Mouse (Mus musculus) MEL (cell line): ENCODE measurements at regions not wholly inside any gene's neighbourhood (a gene's known extent, or its start where the extent isn't known, plus 50 kb on each side); places are given as distances from the start of the nearest gene placed in this dataset.

Experiments used
- DNase-seq: peaks from one replicate; pipeline ENCODE4 v3.0.0; 2011; ENCODE audit warnings: low read depth, low spot score
- H3K27ac ChIP-seq: 2 replicates; pipeline ENCODE4 v1.5.1; 2012; ENCODE audit warnings: low read depth, mild to moderate bottlenecking, control low read depth, low read length, moderate library complexity; ENCODE audit not compliant: control insufficient read depth
- H3K27me3 ChIP-seq, 2 experiments: fragments of 150-350 bp in 1 of 2; sonication (generic) in 1 of 2; 2 replicates each; pipeline ENCODE4 v1.6.1; 2012; ENCODE audit warnings: low read length in 2 of 2, mild to moderate bottlenecking in 2 of 2, improper control_type of control experiment in 1 of 2, moderate library complexity in 1 of 2; ENCODE audit not compliant: insufficient read depth in 2 of 2, control insufficient read depth in 1 of 2
- H3K36me3 ChIP-seq, 2 experiments: 2 replicates each; pipeline ENCODE4 v1.6.1; 2012 to 2014; ENCODE audit warnings: low read length in 2 of 2, improper control_type of control experiment in 1 of 2, inconsistent platforms in 1 of 2, mild to moderate bottlenecking in 1 of 2; ENCODE audit not compliant: insufficient read depth in 2 of 2, control insufficient read depth in 1 of 2
- H3K4me1 ChIP-seq, 2 experiments: fragments of 150-350 bp in 1 of 2; sonication (generic) in 1 of 2; 2 replicates each; pipeline ENCODE4 v1.6.1; 2012; ENCODE audit warnings: low read length in 2 of 2, improper control_type of control experiment in 1 of 2, mild to moderate bottlenecking in 1 of 2; ENCODE audit not compliant: insufficient read depth in 2 of 2, control insufficient read depth in 1 of 2
- H3K4me3 ChIP-seq, 2 experiments: fragments of 150-350 bp in 1 of 2; sonication (generic) in 1 of 2; 2 replicates each; pipeline ENCODE4 v1.5.1; 2012; ENCODE audit warnings: low read depth in 2 of 2, low read length in 2 of 2, mild to moderate bottlenecking in 2 of 2, moderate library complexity in 2 of 2, control low read depth in 1 of 2, improper control_type of control experiment in 1 of 2; ENCODE audit not compliant: control insufficient read depth in 1 of 2, insufficient read depth in 1 of 2
- H3K79me2 ChIP-seq: 2 replicates; pipeline ENCODE4 v1.6.1; 2012; ENCODE audit warnings: mild to moderate bottlenecking, low read length, moderate library complexity; ENCODE audit not compliant: control insufficient read depth, poor library complexity, insufficient read depth
- H3K9ac ChIP-seq: 2 replicates; pipeline ENCODE4 v1.6.1; 2012; ENCODE audit warnings: low read depth, mild to moderate bottlenecking, control low read depth, low read length, moderate library complexity; ENCODE audit not compliant: control insufficient read depth, poor library complexity, severe bottlenecking
- H3K9me3 ChIP-seq: fragments of 150-350 bp; sonication (generic); replicated peaks from 2 replicates; pipeline ENCODE4 v1.6.1; 2012; ENCODE audit warnings: mild to moderate bottlenecking, low read length, improper control_type of control experiment, moderate library complexity; ENCODE audit not compliant: insufficient read depth
- CHD2 ChIP-seq: IDR thresholded peaks from 2 replicates; pipeline ENCODE4 v1.6.1; 2011; ENCODE audit warnings: low read length, improper control_type of control experiment
- E2F4 ChIP-seq: IDR thresholded peaks from 2 replicates; pipeline ENCODE4 v1.6.1; 2011; ENCODE audit warnings: low read depth, low read length, improper control_type of control experiment, borderline replicate concordance
- ELF1 ChIP-seq: IDR thresholded peaks from 2 replicates; pipeline ENCODE4 v1.6.1; 2014; ENCODE audit warnings: low read depth, mild to moderate bottlenecking, inconsistent platforms, low read length, improper control_type of control experiment, moderate library complexity
- GABPA ChIP-seq: IDR thresholded peaks from 2 replicates; pipeline ENCODE4 v1.6.1; 2012; ENCODE audit warnings: low read depth, mild to moderate bottlenecking, inconsistent platforms, low read length, improper control_type of control experiment, moderate library complexity
- HCFC1 ChIP-seq: IDR thresholded peaks from 2 replicates; pipeline ENCODE4 v1.6.1; 2012; ENCODE audit warnings: low read depth, mild to moderate bottlenecking, inconsistent platforms, low read length, improper control_type of control experiment, moderate library complexity
- JUND ChIP-seq: IDR thresholded peaks from 2 replicates; pipeline ENCODE4 v1.6.1; 2011; ENCODE audit warnings: low read depth, mild to moderate bottlenecking, improper control_type of control experiment, low read length
- MEF2A ChIP-seq: IDR thresholded peaks from 2 replicates; pipeline ENCODE4 v1.6.1; 2014; ENCODE audit warnings: low read depth, mild to moderate bottlenecking, inconsistent platforms, low read length, improper control_type of control experiment; ENCODE audit not compliant: poor library complexity, insufficient replicate concordance, severe bottlenecking; ENCODE audit errors: extremely low read depth
- MYC ChIP-seq: IDR thresholded peaks from 2 replicates; pipeline ENCODE4 v1.6.1; 2011; ENCODE audit warnings: low read depth, mild to moderate bottlenecking, low read length, improper control_type of control experiment, moderate library complexity
- NRF1 ChIP-seq: IDR thresholded peaks from 2 replicates; pipeline ENCODE4 v1.6.1; 2014; ENCODE audit warnings: low read depth, mild to moderate bottlenecking, inconsistent platforms, low read length, improper control_type of control experiment, moderate library complexity; ENCODE audit not compliant: poor library complexity, insufficient read depth, severe bottlenecking
- POLR2A ChIP-seq, 2 experiments: IDR thresholded peaks; 2 replicates each; pipeline ENCODE4 v1.6.1; 2011 to 2012; ENCODE audit warnings: low read length in 2 of 2, mild to moderate bottlenecking in 2 of 2, control low read depth in 1 of 2, improper control_type of control experiment in 1 of 2, low read depth in 1 of 2, moderate library complexity in 1 of 2; ENCODE audit not compliant: control insufficient read depth in 1 of 2, insufficient read depth in 1 of 2, poor library complexity in 1 of 2
- POLR2AphosphoS2 ChIP-seq: IDR thresholded peaks from 2 replicates; pipeline ENCODE4 v1.6.1; 2011; ENCODE audit warnings: low read length, improper control_type of control experiment
- POLR2AphosphoS5 ChIP-seq: IDR thresholded peaks from 2 replicates; pipeline ENCODE4 v1.6.1; 2012; ENCODE audit warnings: low read depth, borderline replicate concordance, mild to moderate bottlenecking, inconsistent platforms, low read length, moderate library complexity, mixed read lengths
- RAD21 ChIP-seq: IDR thresholded peaks from 2 replicates; pipeline ENCODE4 v1.6.1; 2011; ENCODE audit warnings: mild to moderate bottlenecking, low read depth, low read length, improper control_type of control experiment
- RCOR1 ChIP-seq: IDR thresholded peaks from 2 replicates; pipeline ENCODE4 v1.6.1; 2012; ENCODE audit warnings: low read depth, mild to moderate bottlenecking, inconsistent platforms, low read length, improper control_type of control experiment
- SIN3A ChIP-seq: IDR thresholded peaks from 2 replicates; pipeline ENCODE4 v1.6.1; 2012; ENCODE audit warnings: low read length, improper control_type of control experiment, inconsistent platforms
- TAL1 ChIP-seq: IDR thresholded peaks from 2 replicates; pipeline ENCODE4 v1.6.1; 2012; ENCODE audit warnings: mild to moderate bottlenecking, inconsistent platforms, low read length, moderate library complexity, mixed read lengths
- ZC3H11A ChIP-seq: IDR thresholded peaks from 2 replicates; pipeline ENCODE4 v1.6.1; 2012; ENCODE audit warnings: low read depth, mild to moderate bottlenecking, inconsistent platforms, low read length, improper control_type of control experiment

DNA sequence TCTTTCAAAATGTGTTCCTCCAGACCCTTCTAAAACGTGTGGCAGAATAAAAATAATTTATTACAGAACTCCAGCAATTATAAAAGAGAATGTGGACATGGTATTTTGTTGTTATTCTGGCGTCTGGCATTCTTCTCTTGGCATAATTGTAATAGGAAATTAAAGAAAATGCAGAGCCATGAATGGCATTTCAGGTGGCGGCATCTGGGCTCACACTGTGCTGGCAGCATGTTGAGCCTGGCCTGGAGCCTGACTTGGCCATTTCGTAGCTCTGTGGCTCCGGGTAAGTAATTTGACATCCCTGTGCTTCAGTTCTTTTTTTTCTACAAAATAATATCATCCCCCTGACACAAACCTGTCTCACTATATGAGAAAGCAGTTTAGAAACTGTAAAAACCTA is 168.0 kb upstream of the Thbs1 start:
- Histone ChIP-seq H3K9me3 (no peaks in the 10 kb centered on the region), H3K27ac (no peak overlapping the region), H3K4me3 (no peak overlapping the region), H3K4me1 (no peaks in the 10 kb centered on the region), H3K36me3 (no peaks in the 10 kb centered on the region), H3K9ac (no peak overlapping the region), H3K79me2 (no peaks in the 10 kb centered on the region), H3K27me3 (no peaks in the 10 kb centered on the region)
- TF ChIP-seq POLR2A (IDR thresholded peaks at IDR 0.05; ENCODE audit: control insufficient read depth in 1 of 2, insufficient read depth in 1 of 2, low read depth in 1 of 2, low read length in 2 of 2, poor library complexity in 1 of 2) (no peak), RAD21 (no peak), POLR2AphosphoS2 (no peak), RCOR1 (no peak), JUND (no peak), POLR2AphosphoS5 (no peak), NRF1 (no peak)
- DNase-seq = no peak

- no peaks in the 10 kb centered on the region for H3K4me1 ChIP-seq
- DNase-seq = no peak
- H3K79me2 ChIP-seq = no peaks in the 10 kb centered on the region
- no peak overlapping the region for H3K9ac ChIP-seq
- TF ChIP-seq MEF2A = no peak
- TF ChIP-seq E2F4 = no peak
- TF ChIP-seq TAL1 = no peak
- TF ChIP-seq HCFC1 = no peak
- TF ChIP-seq POLR2A (IDR thresholded peaks at IDR 0.05; ENCODE audit: control insufficient read depth in 1 of 2, insufficient read depth in 1 of 2, low read depth in 1 of 2, low read length in 2 of 2, poor library complexity in 1 of 2) = no peak
- TF ChIP-seq SIN3A = no peak
- H3K36me3 ChIP-seq = no peaks in the 10 kb centered on the region
- no peak overlapping the region for H3K4me3 ChIP-seq
- no peak overlapping the region for H3K27ac ChIP-seq
- no peaks in the 10 kb centered on the region for H3K27me3 ChIP-seq
- no peaks in the 10 kb centered on the region for H3K9me3 ChIP-seq
These were observed 167.4 kb upstream of the Thbs1 start for GRCm38 (mm10) chr2:117944325-117944724.

GRCm38 (mm10) chr2:117944942-117945341 is 166.7 kb upstream of the Thbs1 start:
- H3K4me1 ChIP-seq = no peaks in the 10 kb centered on the region
- no peak overlapping the region for H3K9ac ChIP-seq
- H3K36me3 ChIP-seq = no peaks in the 10 kb centered on the region
- H3K27ac ChIP-seq = no peak overlapping the region
- DNase-seq = no peak
- TF ChIP-seq ELF1 (no peak), GABPA (no peak), CHD2 (no peak), RCOR1 (no peak), NRF1 (no peak), E2F4 (no peak), POLR2AphosphoS2 (no peak), ZC3H11A (no peak), MYC (no peak)
- no peak overlapping the region for H3K4me3 ChIP-seq
- H3K79me2 ChIP-seq = no peaks in the 10 kb centered on the region
- no peaks in the 10 kb centered on the region for H3K9me3 ChIP-seq
- no peaks in the 10 kb centered on the region for H3K27me3 ChIP-seq
